Mouse (Mus musculus) limb, embryonic 14.5 days (tissue): ENCODE results near the gene Tmem45a. TPM values are rescaled to one million over a fixed set of nuclear protein-coding genes. Genes with fewer than 3 reads are reported as not detected.
A peak's percentile ranks its signal among the peaks of the same experiment; 100 is the strongest.
"Not testable (repeated sequence)": the region's sequence is repeated elsewhere in the genome, so short reads cannot be mapped to it uniquely, and the experiment has no call there.

Experiments
- ATAC-seq: fragments of 200-750 bp; cut with Nextera tagmentation; 2 replicates; pipeline ENCODE4 v1.8.0; 2017; ENCODE audit warnings: low read depth, moderate number of reproducible peaks, moderate TSS enrichment; ENCODE audit not compliant: low FRiP score
- DNase-seq: peaks from one replicate; pipeline ENCODE4 v3.0.0-alpha.2; 2015; ENCODE audit warnings: low spot score
- H3K27ac ChIP-seq: fragments of 300-500 bp; sonication (generic); replicated peaks from 2 replicates; pipeline ENCODE4 v1.5.1; 2014; ENCODE audit warnings: low read depth, mild to moderate bottlenecking, low read length, moderate library complexity, mixed read lengths
- H3K27me3 ChIP-seq: fragments of 300-500 bp; sonication (generic); 2 replicates; pipeline ENCODE4 v1.6.1; 2014; ENCODE audit warnings: low read length, mixed read lengths; ENCODE audit not compliant: control insufficient read depth, insufficient read depth
- H3K36me3 ChIP-seq: fragments of 300-500 bp; sonication (generic); 2 replicates; pipeline ENCODE4 v1.6.1; 2014; ENCODE audit warnings: mild to moderate bottlenecking, low read length, moderate library complexity, mixed read lengths; ENCODE audit not compliant: control insufficient read depth, insufficient read depth
- H3K4me1 ChIP-seq: fragments of 300-500 bp; sonication (generic); 2 replicates; pipeline ENCODE4 v1.6.1; 2014; ENCODE audit warnings: antibody characterized with exemption, low read length, mixed read lengths; ENCODE audit not compliant: control insufficient read depth, insufficient read depth
- H3K4me2 ChIP-seq: fragments of 300-500 bp; sonication (generic); replicated peaks from 2 replicates; pipeline ENCODE4 v1.6.1; 2014; ENCODE audit warnings: low read depth, mild to moderate bottlenecking, low read length, moderate library complexity; ENCODE audit not compliant: severe bottlenecking
- H3K4me3 ChIP-seq: fragments of 300-500 bp; sonication (generic); replicated peaks from 2 replicates; pipeline ENCODE4 v1.5.1; 2014; ENCODE audit warnings: low read length
- H3K9ac ChIP-seq: fragments of 300-500 bp; sonication (generic); 2 replicates; pipeline ENCODE4 v1.6.1; 2014; ENCODE audit warnings: mild to moderate bottlenecking, low read depth, low read length, moderate library complexity; ENCODE audit not compliant: severe bottlenecking
- H3K9me3 ChIP-seq: fragments of 300-500 bp; sonication (generic); 2 replicates; pipeline ENCODE4 v1.6.1; 2016; ENCODE audit warnings: low read length; ENCODE audit not compliant: control insufficient read depth
- POLR2A ChIP-seq: fragments of 200-500 bp; IDR thresholded peaks from 2 replicates; pipeline ENCODE4 v1.8.0; 2012; ENCODE audit warnings: inconsistent platforms, mild to moderate bottlenecking, moderate library complexity, borderline replicate concordance; ENCODE audit not compliant: insufficient read depth, insufficient read length; ENCODE audit errors: extremely low read depth
- WGBS: fragments of 180-500 bp; shearing (Covaris S2); extraction: QIAGEN DNeasy Blood & Tissue Kit; methylation state at CpG from one replicate; pipeline ENCODE4 v1.1.7; 2014; 5-methylcytosine and 5-hydroxymethylcytosine counted together
- polyA plus RNA-seq, 2 experiments: library from polyadenylated mRNA; depleted of rRNA in 1 of 2; stranded (reverse) in 1 of 2; unstranded in 1 of 2; fragments of >200 nt; fragmentation: Nextera tagmentation in 1 of 2; extraction: Ambion mirVana in 1 of 2; gene quantifications; 2 replicates each; pipeline versions ENCODE4 v1.2.1 to v1.2.3; 2012 to 2014

Tmem45a gene
- polyA plus RNA-seq (2012; rRNA removed), result 36.4 and 40.5 TPM in 2 replicates
- 80.3 and 99.4 TPM in 2 replicates for polyA plus RNA-seq (2014; fragmentation: Nextera tagmentation; extraction: Ambion mirVana)

DNA sequence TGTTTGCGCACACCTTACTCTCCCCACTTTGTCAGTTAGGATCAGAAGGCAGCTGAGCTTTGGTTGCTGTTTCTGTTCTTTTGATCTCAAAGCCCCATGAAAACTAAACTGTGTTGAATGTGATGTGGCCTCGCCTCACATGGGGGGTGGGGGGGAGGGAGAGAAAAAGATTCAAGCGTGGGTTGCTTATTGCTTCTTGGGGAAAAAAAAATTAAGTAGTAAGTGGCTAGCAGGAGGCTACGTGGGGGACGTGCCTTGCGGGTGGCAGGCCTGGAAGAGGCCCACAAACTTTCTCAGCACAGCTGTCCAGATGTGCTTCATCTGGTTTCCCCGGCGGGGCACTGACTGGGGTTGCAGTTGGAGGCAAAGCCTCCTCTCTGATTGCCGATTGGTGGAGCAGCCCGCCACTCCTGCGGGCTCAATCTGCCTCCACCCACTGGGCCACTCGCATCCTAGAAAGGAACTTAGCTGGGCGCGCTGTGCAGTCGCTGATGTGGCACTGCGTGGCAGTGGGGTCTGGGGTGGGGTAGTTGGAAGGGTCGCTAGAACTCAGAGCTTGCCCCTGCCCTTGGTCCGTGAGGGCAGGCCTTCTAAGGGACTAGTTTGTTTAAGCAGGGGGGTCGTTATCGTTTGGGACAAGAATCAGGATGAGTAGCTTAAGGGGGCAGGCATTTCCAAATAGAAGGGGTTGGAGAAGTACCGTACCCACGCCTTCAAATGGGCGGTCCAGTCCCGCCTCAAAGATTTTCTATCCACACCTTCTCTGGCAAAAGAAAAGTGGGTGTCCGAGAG lies at the start of gene Tmem45a:
TSS of gene Tmem45a (minus strand) at position 343 of the 792 bp plus-strand sequence.
- Histone ChIP-seq H3K4me3 (peak within 1 kb of the TSS; percentile 45), H3K27ac (peak within 1 kb of the TSS; percentile 48), H3K27me3 (no peaks in the 10 kb centered on the region), H3K4me2 (peak within 1 kb of the TSS; percentile 44), H3K9ac (peak within 1 kb of the TSS; percentile 52), H3K4me1 (no peaks in the 10 kb centered on the region; the same call in 1 of the 2 replicates), H3K36me3 (no peaks in the 10 kb centered on the region), H3K9me3 (no peaks in the 10 kb centered on the region)
- TF ChIP-seq POLR2A, result peak; percentile 91; the same call in 1 of the 2 replicates
- ATAC-seq (peak; percentile 100), DNase-seq (peak; percentile 97)
- WGBS, result 3% methylated on average over 25 of the region's 25 CpGs

DNA sequence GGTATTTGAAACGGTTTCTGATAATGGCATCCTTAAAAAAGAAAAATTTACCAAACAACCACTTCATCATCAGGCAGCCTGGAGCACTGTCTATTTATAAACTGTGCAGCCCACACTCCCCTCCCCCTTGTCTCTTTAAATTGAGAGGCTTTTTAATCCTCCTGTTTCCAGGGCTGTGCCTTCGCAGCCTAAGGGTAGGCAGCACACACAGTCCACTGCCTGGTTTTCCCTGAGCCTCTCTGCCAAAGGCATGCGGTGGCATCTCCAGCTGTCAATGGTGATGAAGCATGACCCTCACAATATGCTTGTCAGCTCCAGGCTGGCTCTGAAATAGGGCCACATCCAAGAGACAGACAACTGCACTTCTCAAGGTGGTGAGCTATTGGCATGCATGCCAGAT lies 42.1 kb upstream of the Tmem45a start, which contains the start of gene Lnp1:
TSS of gene Lnp1 (minus strand) at position 39 of the 400 bp plus-strand sequence.
- H3K9ac ChIP-seq, result no peak within 1 kb of the TSS
- H3K9me3 ChIP-seq, result no peaks in the 10 kb centered on the region
- no peaks in the 10 kb centered on the region for H3K36me3 ChIP-seq
- no peak for DNase-seq
- H3K4me1 ChIP-seq, result no peaks in the 10 kb centered on the region
- no peak for ATAC-seq
- no peaks in the 10 kb centered on the region for H3K27me3 ChIP-seq
- no peak within 1 kb of the TSS for H3K4me3 ChIP-seq
- WGBS, result 58% methylated on average over 3 of the region's 3 CpGs
- no peak within 1 kb of the TSS for H3K4me2 ChIP-seq
- TF ChIP-seq POLR2A, result no peak
- no peak within 1 kb of the TSS for H3K27ac ChIP-seq

GRCm38 (mm10) chr16:56920102-56920657 lies 34.2 kb upstream of the Tmem45a start:
- no peak for TF ChIP-seq POLR2A
- WGBS, result 21% methylated on average over 8 of the region's 8 CpGs
- ATAC-seq (peak; percentile 73), DNase-seq (peak; percentile 90)
- H3K9ac ChIP-seq, result no peak overlapping the region
- H3K36me3 ChIP-seq, result no peaks in the 10 kb centered on the region
- no peaks in the 10 kb centered on the region for H3K4me1 ChIP-seq
- H3K9me3 ChIP-seq, result no peaks in the 10 kb centered on the region
- H3K4me3 ChIP-seq, result no peak overlapping the region
- H3K27me3 ChIP-seq, result no peaks in the 10 kb centered on the region
- no peak overlapping the region for H3K4me2 ChIP-seq
- no peak overlapping the region for H3K27ac ChIP-seq

- WGBS, result 85% methylated on average over 7 of the region's 7 CpGs
- Histone ChIP-seq H3K4me1 (no peaks in the 10 kb centered on the region), H3K27ac (no peak overlapping the region), H3K4me2 (no peak overlapping the region), H3K9ac (no peak overlapping the region), H3K27me3 (no peaks in the 10 kb centered on the region), H3K4me3 (no peak overlapping the region), H3K9me3 (no peaks in the 10 kb centered on the region), H3K36me3 (no peaks in the 10 kb centered on the region)
- TF ChIP-seq POLR2A, result no peak
- ATAC-seq, result no peak
- DNase-seq, result no peak
Observed at GRCm38 (mm10) chr16:56917230-56917629, 31.3 kb upstream of the Tmem45a start.

DNA sequence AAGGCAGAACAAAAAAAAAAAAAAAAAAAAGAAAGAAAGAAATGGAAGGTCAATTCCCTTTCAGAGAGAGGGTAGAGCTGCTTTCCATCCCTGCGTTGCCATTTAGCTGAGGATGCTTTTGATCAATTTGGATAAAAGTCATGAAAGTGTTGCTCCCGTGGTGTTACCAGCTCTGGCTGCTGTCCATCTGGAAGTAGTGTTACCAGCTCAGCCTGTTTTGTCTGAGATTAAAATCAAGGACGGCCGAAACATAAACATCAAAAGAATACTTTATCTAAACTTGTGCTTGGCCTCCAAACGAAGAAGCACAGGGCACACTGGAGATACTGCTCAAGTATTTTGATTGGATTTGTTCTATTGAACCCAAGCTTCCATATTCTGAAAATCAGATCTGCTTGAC lies 23.0 kb upstream of the Tmem45a start:
- H3K4me3 ChIP-seq, result no peak overlapping the region
- TF ChIP-seq POLR2A, result no peak

GRCm38 (mm10) chr16:56902206-56902605 lies 16.2 kb upstream of the Tmem45a start:
- not testable (repeated sequence) for H3K9me3 ChIP-seq, H3K9ac ChIP-seq, H3K4me3 ChIP-seq, H3K36me3 ChIP-seq, DNase-seq, H3K4me2 ChIP-seq, H3K27me3 ChIP-seq, H3K4me1 ChIP-seq, H3K27ac ChIP-seq, ATAC-seq
- WGBS, result 53% methylated on average over 3 of the region's 3 CpGs

More for the DNA sequence above, 23.0 kb upstream of the Tmem45a start:
- no peaks in the 10 kb centered on the region for H3K27me3 ChIP-seq
- 57% methylated on average over 5 of the region's 5 CpGs for WGBS
- H3K27ac ChIP-seq, result no peak overlapping the region
- H3K9ac ChIP-seq, result no peak overlapping the region
- no peak for DNase-seq
- H3K9me3 ChIP-seq, result no peaks in the 10 kb centered on the region
- no peak for ATAC-seq
- no peaks in the 10 kb centered on the region for H3K4me1 ChIP-seq
- no peak overlapping the region for H3K4me2 ChIP-seq
- H3K36me3 ChIP-seq, result no peaks in the 10 kb centered on the region
